Mouse (Mus musculus): Measurements from ENCODE around the gene Smoc1. TPM values are rescaled to one million over a fixed set of nuclear protein-coding genes. Genes with fewer than 3 reads are reported as not detected.

The Smoc1 gene
- total and polyA plus RNA-seq, 2 experiments from 2014 or later, result 24.5 to 28.7 TPM

DNA sequence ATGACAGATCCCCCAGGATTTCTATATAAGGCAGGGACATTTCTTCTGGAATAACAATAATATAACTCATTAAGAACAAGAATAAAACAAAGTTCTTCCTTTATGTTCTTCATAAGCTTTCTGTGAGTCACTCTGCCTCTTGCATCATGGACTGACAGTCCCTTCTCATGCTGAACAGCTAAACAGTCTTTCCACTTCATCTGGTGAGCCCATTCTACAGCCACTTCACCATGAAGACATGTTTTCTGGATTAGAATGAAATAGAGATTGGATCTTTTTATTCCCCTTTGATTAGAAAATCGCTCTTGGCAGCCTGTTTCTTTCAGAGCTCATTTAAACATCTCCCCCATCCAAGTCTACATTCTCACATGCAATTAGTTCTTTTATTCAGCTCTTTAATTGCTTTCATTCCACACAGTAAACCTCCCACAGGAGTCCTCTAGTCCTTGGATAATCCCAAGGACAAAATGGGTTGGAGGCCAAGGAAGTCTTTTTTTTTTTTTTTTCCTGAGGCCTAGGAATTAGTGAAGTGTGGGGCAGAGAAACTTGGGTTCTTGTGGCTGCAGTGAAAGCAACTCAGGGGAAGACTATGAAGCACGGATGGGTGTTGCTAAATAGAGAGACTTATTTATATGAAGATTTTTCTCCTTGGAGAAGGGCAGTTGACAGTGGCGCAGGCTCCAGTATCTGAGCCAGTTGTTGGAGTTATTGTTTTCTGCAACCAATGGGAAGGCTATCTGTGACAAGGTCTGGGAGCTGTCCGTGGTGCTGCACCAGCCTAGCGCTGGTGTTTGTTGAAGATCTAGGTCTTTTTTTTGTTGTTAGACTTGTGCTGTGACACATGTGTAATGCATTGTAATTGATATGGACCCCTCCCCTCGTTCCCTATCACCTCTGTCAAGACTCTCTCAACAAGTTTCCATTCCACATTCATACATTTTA is 179.3 kb downstream of the Smoc1 start:
- Histone ChIP-seq H3K27me3 (ENCODE audit: insufficient read depth, low read length) (no peaks in the 10 kb centered on the region), H3K4me3 (ENCODE audit: low read depth, low read length) (no peak overlapping the region), H3K9me3 (ENCODE audit: low read length) (no peaks in the 10 kb centered on the region), H3K9ac (replicated peaks; ENCODE audit: low read length, poor library complexity, severe bottlenecking) (no peak overlapping the region), H3K4me2 (ENCODE audit: low read depth, low read length, poor library complexity, severe bottlenecking) (no peak overlapping the region), H3K27ac (ENCODE audit: low read depth, low read length) (no peak overlapping the region), H3K36me3 (ENCODE audit: insufficient read depth, low read length) (peaks cover 7% of the 10 kb centered on the region; the same call in 1 of the 2 replicates), H3K4me1 (ENCODE audit: insufficient read depth, low read length) (no peaks in the 10 kb centered on the region)
- WGBS, result 31% methylated on average over 6 of the region's 6 CpGs
- no peak for TF ChIP-seq CTCF (IDR thresholded peaks at IDR 0.05)
- ATAC-seq (ENCODE audit: low FRiP score), result no peak
- DNase-seq (ENCODE audit: low spot score), result no peak

DNA sequence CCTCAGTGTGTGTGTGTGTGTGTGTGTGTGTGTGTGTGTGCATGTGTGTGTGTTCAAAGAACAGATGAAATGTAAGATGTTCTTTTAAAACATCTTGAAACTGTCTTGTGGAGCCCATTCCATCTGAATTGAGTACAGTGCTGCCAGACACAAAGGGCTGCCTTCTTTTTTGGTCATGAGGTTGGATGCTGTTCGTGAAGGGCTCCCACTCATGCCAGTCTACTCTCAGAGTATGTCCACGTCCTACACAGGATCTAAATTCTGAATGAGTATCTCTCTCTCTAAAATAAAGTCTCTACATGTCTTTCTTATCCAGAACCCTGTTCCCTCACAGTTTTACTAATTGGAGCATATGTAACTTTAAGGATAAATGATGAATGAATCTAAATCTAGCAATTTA is 182.0 kb downstream of the Smoc1 start:
- H3K27ac ChIP-seq (ENCODE audit: low read depth, low read length), result no peak overlapping the region

DNA sequence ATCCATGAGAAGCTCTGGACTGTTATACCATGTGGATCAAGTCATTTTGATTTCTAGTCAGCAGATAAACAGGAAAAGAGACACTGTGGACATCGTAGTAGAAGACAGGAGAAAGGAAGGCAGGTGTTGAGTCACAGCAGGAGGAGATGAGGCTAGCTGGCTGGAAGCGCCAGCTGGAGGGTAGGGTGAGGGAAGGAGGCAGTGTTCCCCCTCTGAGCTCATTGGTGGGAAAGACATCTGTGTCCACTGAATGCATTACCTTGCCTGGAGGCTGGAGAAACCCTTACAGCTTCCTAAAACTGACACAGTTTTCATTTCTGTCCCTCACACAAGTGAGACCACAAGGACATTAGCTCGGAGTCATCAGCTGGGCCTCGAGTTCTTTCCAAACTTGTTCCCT is 192.7 kb downstream of the Smoc1 start:
- no peak overlapping the region for H3K4me3 ChIP-seq (ENCODE audit: low read depth, low read length)
- no peaks in the 10 kb centered on the region for H3K36me3 ChIP-seq (ENCODE audit: insufficient read depth, low read length)
- H3K9ac ChIP-seq (replicated peaks; ENCODE audit: low read length, poor library complexity, severe bottlenecking), result no peak overlapping the region
- ATAC-seq (ENCODE audit: low FRiP score), result no peak
- WGBS, result 65% methylated on average over 4 of the region's 4 CpGs
- no peak for DNase-seq (ENCODE audit: low spot score)
- no peaks in the 10 kb centered on the region for H3K4me1 ChIP-seq (ENCODE audit: insufficient read depth, low read length)
- no peak for TF ChIP-seq CTCF (IDR thresholded peaks at IDR 0.05)
- no peaks in the 10 kb centered on the region for H3K27me3 ChIP-seq (ENCODE audit: insufficient read depth, low read length)
- no peaks in the 10 kb centered on the region for H3K9me3 ChIP-seq (ENCODE audit: low read length)
- H3K27ac ChIP-seq (ENCODE audit: low read depth, low read length), result no peak overlapping the region
- no peak overlapping the region for H3K4me2 ChIP-seq (ENCODE audit: low read depth, low read length, poor library complexity, severe bottlenecking)

More for the DNA sequence above, 182.0 kb downstream of the Smoc1 start:
- no peak overlapping the region for H3K4me3 ChIP-seq (ENCODE audit: low read depth, low read length)
- H3K9me3 ChIP-seq (ENCODE audit: low read length), result no peaks in the 10 kb centered on the region
- WGBS, result 65% methylated on average over 2 of the region's 2 CpGs
- no peaks in the 10 kb centered on the region for H3K27me3 ChIP-seq (ENCODE audit: insufficient read depth, low read length)
- no peak for TF ChIP-seq CTCF (IDR thresholded peaks at IDR 0.05)
- no peaks in the 10 kb centered on the region for H3K4me1 ChIP-seq (ENCODE audit: insufficient read depth, low read length)
- no peak overlapping the region for H3K9ac ChIP-seq (replicated peaks; ENCODE audit: low read length, poor library complexity, severe bottlenecking)
- H3K36me3 ChIP-seq (ENCODE audit: insufficient read depth, low read length), result 0 out of 2 replicates have a peak, but pooled peaks cover 3% of the 10 kb centered on the region
- ATAC-seq (ENCODE audit: low FRiP score), result no peak
- no peak overlapping the region for H3K4me2 ChIP-seq (ENCODE audit: low read depth, low read length, poor library complexity, severe bottlenecking)
- no peak for DNase-seq (ENCODE audit: low spot score)

DNA sequence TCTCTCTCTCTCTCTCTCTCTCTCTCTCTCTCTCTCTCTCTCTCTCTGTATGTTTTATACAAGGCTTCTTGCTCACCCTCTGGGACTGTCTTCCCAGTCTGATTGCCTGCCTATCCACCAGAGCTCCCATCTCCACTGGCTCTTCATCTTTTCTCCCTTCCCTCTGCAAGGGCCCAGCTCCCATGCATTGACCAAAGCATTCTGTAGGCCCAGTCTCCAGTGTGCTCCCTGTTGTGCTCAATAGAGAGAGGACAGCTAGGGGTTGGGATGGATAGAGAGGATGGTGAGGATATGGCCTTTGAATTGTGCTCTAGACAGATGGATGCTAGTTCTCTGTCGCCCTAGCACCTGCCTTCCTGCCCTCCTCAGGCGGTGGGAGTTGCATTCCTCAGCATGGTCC is 196.7 kb downstream of the Smoc1 start:
- Histone ChIP-seq H3K4me1 (ENCODE audit: insufficient read depth, low read length) (peaks cover 21% of the 10 kb centered on the region), H3K27me3 (ENCODE audit: insufficient read depth, low read length) (no peaks in the 10 kb centered on the region), H3K9ac (replicated peaks; ENCODE audit: low read length, poor library complexity, severe bottlenecking) (no peak overlapping the region), H3K9me3 (ENCODE audit: low read length) (no peaks in the 10 kb centered on the region), H3K4me2 (ENCODE audit: low read depth, low read length, poor library complexity, severe bottlenecking) (no peak overlapping the region), H3K4me3 (ENCODE audit: low read depth, low read length) (no peak overlapping the region), H3K27ac (ENCODE audit: low read depth, low read length) (no peak overlapping the region), H3K36me3 (ENCODE audit: insufficient read depth, low read length) (no peaks in the 10 kb centered on the region)
- TF ChIP-seq CTCF (IDR thresholded peaks at IDR 0.05), result no peak
- ATAC-seq (ENCODE audit: low FRiP score), result no peak
- no peak for DNase-seq (ENCODE audit: low spot score)
- WGBS, result 89% methylated on average over 2 of the region's 2 CpGs

DNA sequence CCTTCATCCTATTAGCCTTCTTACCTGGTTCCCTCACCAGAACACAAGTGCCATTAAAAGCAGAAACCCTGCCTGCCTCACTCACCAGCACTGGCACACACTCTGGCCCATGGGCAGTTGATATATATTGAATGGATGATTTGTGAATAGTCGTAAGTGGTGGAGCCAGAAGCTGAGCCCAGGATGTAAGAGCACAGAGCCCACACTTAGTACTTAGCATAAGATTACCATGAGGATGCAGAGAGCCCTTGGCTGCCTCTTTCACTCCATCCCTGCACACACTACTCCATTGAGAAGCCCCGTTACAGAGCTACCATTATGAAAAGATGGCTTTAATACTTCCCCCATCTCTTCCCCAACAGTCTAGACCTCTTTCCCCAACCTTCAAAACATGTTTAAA is 198.2 kb downstream of the Smoc1 start:
- WGBS, result 59% methylated on average over 2 of the region's 2 CpGs
- no peaks in the 10 kb centered on the region for H3K27me3 ChIP-seq (ENCODE audit: insufficient read depth, low read length)
- peaks cover 21% of the 10 kb centered on the region for H3K4me1 ChIP-seq (ENCODE audit: insufficient read depth, low read length)
- H3K4me3 ChIP-seq (ENCODE audit: low read depth, low read length), result no peak overlapping the region
- H3K9me3 ChIP-seq (ENCODE audit: low read length), result no peaks in the 10 kb centered on the region
- H3K9ac ChIP-seq (replicated peaks; ENCODE audit: low read length, poor library complexity, severe bottlenecking), result no peak overlapping the region
- no peak overlapping the region for H3K27ac ChIP-seq (ENCODE audit: low read depth, low read length)
- no peaks in the 10 kb centered on the region for H3K36me3 ChIP-seq (ENCODE audit: insufficient read depth, low read length)
- DNase-seq (ENCODE audit: low spot score) (no peak), ATAC-seq (ENCODE audit: low FRiP score) (no peak)
- no peak overlapping the region for H3K4me2 ChIP-seq (ENCODE audit: low read depth, low read length, poor library complexity, severe bottlenecking)
- TF ChIP-seq CTCF (IDR thresholded peaks at IDR 0.05), result no peak

DNA sequence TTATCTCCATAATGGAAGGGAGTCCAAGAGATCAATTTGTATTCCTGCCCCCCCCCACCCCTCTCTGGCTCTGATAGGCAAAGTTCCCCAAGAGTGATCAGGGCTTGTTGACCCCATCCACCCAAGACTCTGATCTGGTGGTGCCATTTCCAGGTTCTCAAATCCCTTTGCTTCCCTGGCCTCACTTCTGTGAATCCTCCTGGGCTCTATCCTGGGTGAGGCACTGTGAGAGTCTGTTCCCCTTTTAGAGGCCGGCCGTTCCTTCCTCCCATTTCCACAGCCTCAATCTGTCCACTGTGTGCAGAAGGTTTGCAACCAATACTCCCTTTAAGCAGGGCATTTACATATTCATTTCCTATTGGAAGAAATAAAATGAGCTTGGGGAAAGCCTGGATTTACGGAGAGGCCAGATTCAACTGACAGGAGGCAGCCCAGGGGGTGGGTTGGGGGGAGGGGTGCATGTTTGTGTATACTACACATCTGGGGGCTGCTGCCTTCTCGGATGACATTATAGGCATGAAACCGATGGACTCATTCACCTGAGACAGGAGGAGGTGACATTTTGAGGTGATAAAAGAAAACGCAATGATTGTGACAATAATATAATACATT is 199.5 kb downstream of the Smoc1 start:
- no peak overlapping the region for H3K4me3 ChIP-seq (ENCODE audit: low read depth, low read length)
- no peak overlapping the region for H3K4me2 ChIP-seq (ENCODE audit: low read depth, low read length, poor library complexity, severe bottlenecking)
- no peaks in the 10 kb centered on the region for H3K9me3 ChIP-seq (ENCODE audit: low read length)
- 32% methylated on average over 6 of the region's 6 CpGs for WGBS
- DNase-seq (ENCODE audit: low spot score) (no peak), ATAC-seq (ENCODE audit: low FRiP score) (peak; percentile 28; the same call in 1 of the 2 replicates)
- peak overlapping the region; percentile 55 for H3K27ac ChIP-seq (ENCODE audit: low read depth, low read length)
- H3K9ac ChIP-seq (replicated peaks; ENCODE audit: low read length, poor library complexity, severe bottlenecking), result no peak overlapping the region
- no peak for TF ChIP-seq CTCF (IDR thresholded peaks at IDR 0.05)
- H3K36me3 ChIP-seq (ENCODE audit: insufficient read depth, low read length), result no peaks in the 10 kb centered on the region
- no peaks in the 10 kb centered on the region for H3K27me3 ChIP-seq (ENCODE audit: insufficient read depth, low read length)
- H3K4me1 ChIP-seq (ENCODE audit: insufficient read depth, low read length), result peaks cover 21% of the 10 kb centered on the region

All from midbrain, postnatal 0 days (tissue).